Mouse (Mus musculus) testis, adult 2 months (tissue): ENCODE results near the gene Slc22a2. TPM values are rescaled to one million over a fixed set of nuclear protein-coding genes. Genes with fewer than 3 reads are reported as not detected.

Experiments used
- H3K27ac ChIP-seq: fragments of 200-500 bp; 2 replicates; pipeline ENCODE4 v1.5.1; 2012; ENCODE audit warnings: low read depth, low read length; ENCODE audit not compliant: control insufficient read depth, insufficient read depth
- H3K27me3 ChIP-seq: fragments of 200-500 bp; 2 replicates; pipeline ENCODE4 v1.6.1; 2012; ENCODE audit warnings: mild to moderate bottlenecking, low read length, moderate library complexity; ENCODE audit not compliant: control insufficient read depth, insufficient read depth
- H3K36me3 ChIP-seq: fragments of 200-500 bp; 2 replicates; pipeline ENCODE4 v1.6.1; 2012; ENCODE audit warnings: mild to moderate bottlenecking, low read length; ENCODE audit not compliant: control insufficient read depth, insufficient read depth
- H3K4me1 ChIP-seq: fragments of 200-500 bp; 2 replicates; pipeline ENCODE4 v1.6.1; 2012; ENCODE audit warnings: low read length; ENCODE audit not compliant: control insufficient read depth, insufficient read depth
- H3K4me3 ChIP-seq: fragments of 200-500 bp; 2 replicates; pipeline ENCODE4 v1.5.1; 2012; ENCODE audit warnings: low read depth, mild to moderate bottlenecking, low read length, moderate library complexity, mixed read lengths; ENCODE audit not compliant: control insufficient read depth
- CTCF ChIP-seq: fragments of 200-500 bp; IDR thresholded peaks from 2 replicates; pipeline ENCODE4 v1.5.1; 2012; ENCODE audit warnings: low read depth, mild to moderate bottlenecking, inconsistent platforms, low read length, moderate library complexity; ENCODE audit not compliant: control insufficient read depth, insufficient read depth, insufficient replicate concordance
- POLR2A ChIP-seq: fragments of 200-500 bp; IDR thresholded peaks from 2 replicates; pipeline ENCODE4 v1.6.1; 2012; ENCODE audit warnings: low read depth, mild to moderate bottlenecking, inconsistent platforms, low read length, moderate library complexity; ENCODE audit not compliant: control insufficient read depth
- polyA plus RNA-seq: library from polyadenylated mRNA; depleted of rRNA; stranded (reverse); fragments of >200 nt; gene quantifications from 2 replicates; pipeline ENCODE4 v1.2.3, GENCODE M21; 2012

The Slc22a2 gene
- polyA plus RNA-seq, 1 experiment = not detected

DNA sequence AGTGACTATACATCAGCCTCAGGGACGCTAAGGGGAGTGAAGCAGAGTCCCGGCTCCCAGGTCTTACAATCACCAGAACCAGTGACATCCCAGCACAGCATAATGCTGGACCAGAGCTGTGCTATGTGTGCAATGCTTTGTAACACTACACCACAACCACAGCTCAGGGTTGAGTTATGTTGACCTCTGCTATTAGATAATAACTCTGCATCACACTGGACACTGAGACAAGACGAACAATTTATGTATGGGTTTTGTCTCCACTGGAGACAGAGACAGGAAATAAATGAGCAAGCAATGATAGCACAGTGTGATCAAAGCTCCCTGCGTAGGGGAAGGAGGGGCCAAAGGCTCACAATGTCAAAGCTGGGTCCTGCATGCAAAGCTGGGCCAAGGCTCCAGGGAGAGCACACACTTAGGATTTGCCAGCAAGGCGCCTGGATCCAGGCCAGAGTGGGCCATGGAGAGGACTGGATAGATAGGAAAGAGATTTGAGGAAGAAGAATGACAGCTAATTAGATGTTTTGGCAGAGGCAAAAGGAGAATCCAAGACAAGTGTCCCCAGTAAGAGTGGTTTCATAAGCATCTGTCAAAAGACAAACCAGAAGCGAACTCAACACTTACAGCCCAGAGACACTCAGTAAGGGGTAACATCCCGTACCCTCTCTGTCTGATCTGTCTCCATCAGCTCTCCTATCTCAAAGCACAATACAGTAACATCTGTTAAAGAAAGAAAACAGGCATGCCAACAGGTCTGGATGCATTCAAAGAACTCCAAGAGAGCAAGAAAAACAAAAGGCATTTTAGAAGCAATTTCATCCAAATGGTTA lies 48.1 kb downstream of the Slc22a2 start:
- no peak for TF ChIP-seq CTCF
- no peak for TF ChIP-seq POLR2A
- no peak overlapping the region for H3K27ac ChIP-seq

DNA sequence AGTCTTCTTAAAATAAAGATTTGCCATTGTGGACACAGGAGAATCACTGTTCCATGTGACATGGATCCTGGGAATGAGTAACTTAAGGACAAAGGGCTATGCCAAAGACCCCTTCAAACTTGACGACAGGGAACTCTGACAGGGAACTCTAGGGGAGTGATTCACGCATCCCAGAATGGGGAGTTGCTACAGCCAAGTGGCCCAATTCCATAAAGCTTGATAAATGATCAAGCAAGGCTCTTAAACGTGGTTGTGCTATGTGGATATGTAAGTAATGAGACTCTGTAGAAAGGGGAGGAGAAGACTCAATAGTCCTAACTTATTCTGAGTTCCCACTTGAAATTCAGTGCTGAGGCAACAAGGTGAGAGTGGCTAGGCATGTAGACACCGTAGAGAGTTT lies 50.9 kb downstream of the Slc22a2 start:
- Histone ChIP-seq H3K4me3 (no peak overlapping the region), H3K27ac (no peak overlapping the region), H3K36me3 (no peaks in the 10 kb centered on the region), H3K4me1 (no peaks in the 10 kb centered on the region), H3K27me3 (no peaks in the 10 kb centered on the region)
- no peak for TF ChIP-seq CTCF
- TF ChIP-seq POLR2A = no peak

More for the DNA sequence above, 48.1 kb downstream of the Slc22a2 start:
- no peaks in the 10 kb centered on the region for H3K36me3 ChIP-seq
- no peak overlapping the region for H3K4me3 ChIP-seq
- H3K4me1 ChIP-seq = no peaks in the 10 kb centered on the region
- no peaks in the 10 kb centered on the region for H3K27me3 ChIP-seq

DNA sequence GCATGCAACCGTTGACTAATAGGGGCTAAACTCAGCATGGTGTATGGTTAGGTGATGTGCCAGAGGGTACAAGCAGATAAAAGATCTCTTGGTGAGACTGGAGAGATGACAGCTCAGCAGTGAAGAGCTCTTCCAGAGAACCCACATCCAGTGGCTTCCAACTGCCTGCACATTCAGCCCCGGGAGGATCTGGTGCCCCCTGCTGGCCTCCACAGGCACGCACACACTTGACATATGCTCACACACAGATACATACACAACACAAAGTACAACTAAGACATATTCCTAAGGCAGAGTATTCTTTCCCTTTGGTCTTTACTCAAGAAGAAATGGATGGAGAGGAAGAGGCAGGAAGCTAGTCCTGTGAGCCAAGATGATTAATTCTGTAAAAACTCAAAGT lies 55.7 kb downstream of the Slc22a2 start:
- peak; percentile 65; the same call in 1 of the 2 replicates for TF ChIP-seq CTCF
- no peak for TF ChIP-seq POLR2A
- no peaks in the 10 kb centered on the region for H3K27me3 ChIP-seq

DNA sequence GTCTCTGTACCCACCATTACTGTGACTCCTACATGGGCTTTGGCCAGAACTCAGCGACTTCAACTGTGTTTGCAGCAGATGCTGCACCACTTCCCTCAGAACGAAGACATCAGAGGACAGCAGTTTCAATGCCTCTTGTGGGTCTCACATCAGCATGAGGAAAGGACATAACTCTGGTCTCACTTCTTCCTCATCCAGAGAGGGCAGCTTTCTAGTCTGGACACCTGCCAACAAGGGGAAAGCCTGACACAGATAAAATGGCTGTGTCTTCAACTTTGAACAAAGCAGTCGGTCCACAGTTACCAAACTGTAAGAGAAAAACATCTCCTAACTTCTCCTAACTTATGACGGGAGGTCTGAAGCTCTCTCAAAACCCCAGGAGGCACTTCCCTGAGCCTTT lies 57.2 kb downstream of the Slc22a2 start:
- Histone ChIP-seq H3K27ac (no peak overlapping the region), H3K4me1 (no peaks in the 10 kb centered on the region), H3K36me3 (no peaks in the 10 kb centered on the region), H3K4me3 (no peak overlapping the region), H3K27me3 (no peaks in the 10 kb centered on the region)
- TF ChIP-seq POLR2A (no peak), CTCF (no peak)

More for the DNA sequence above, 55.7 kb downstream of the Slc22a2 start:
- Histone ChIP-seq H3K4me3 (no peak overlapping the region), H3K27ac (no peak overlapping the region), H3K4me1 (no peaks in the 10 kb centered on the region), H3K36me3 (no peaks in the 10 kb centered on the region)

DNA sequence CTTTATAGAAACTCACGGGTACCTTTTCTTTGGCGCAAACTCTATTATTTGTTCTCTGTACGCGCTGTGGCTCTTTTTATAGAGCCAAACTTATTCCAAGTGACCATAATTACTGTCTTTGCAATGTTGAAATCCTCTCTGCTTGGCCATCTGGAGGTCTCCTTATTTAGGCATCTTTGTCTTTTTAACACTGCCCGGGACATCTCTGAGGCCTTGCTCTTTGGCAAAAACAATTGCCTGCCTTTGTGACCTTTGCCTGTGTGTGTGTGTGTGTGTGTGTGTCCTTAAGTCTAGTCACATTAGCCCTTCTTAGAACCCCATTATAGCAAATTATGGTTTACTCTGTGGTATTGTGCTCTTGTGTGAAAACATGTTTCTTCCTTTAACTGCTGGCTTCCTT lies 61.5 kb downstream of the Slc22a2 start:
- no peaks in the 10 kb centered on the region for H3K4me1 ChIP-seq

DNA sequence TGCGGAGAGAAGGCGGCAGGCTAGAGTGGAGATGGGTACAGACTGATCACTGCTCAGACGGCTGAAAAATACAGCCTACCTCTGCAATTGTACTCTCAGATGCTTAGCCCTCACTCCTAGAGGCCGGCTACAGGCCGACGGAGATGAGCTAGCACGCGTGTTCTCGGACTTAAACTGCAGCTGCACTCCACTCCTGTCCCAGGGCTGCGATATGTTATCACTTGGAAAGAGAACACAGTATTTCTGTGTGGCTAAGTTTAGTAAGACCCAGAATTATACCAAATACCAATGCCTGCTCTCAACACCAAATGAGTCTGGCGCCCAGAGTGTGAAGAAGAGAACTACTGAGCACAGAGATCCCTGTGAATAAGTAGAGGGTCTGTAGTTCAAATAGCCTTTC lies 68.7 kb downstream of the Slc22a2 start:
- no peak for TF ChIP-seq POLR2A
- no peak for TF ChIP-seq CTCF
- Histone ChIP-seq H3K27ac (no peak overlapping the region), H3K4me1 (no peaks in the 10 kb centered on the region), H3K27me3 (no peaks in the 10 kb centered on the region), H3K36me3 (no peaks in the 10 kb centered on the region), H3K4me3 (no peak overlapping the region)

More for the DNA sequence above, 61.5 kb downstream of the Slc22a2 start:
- TF ChIP-seq POLR2A (no peak), CTCF (no peak)
- no peak overlapping the region for H3K27ac ChIP-seq
- no peak overlapping the region for H3K4me3 ChIP-seq
- H3K27me3 ChIP-seq = no peaks in the 10 kb centered on the region
- H3K36me3 ChIP-seq = no peaks in the 10 kb centered on the region

DNA sequence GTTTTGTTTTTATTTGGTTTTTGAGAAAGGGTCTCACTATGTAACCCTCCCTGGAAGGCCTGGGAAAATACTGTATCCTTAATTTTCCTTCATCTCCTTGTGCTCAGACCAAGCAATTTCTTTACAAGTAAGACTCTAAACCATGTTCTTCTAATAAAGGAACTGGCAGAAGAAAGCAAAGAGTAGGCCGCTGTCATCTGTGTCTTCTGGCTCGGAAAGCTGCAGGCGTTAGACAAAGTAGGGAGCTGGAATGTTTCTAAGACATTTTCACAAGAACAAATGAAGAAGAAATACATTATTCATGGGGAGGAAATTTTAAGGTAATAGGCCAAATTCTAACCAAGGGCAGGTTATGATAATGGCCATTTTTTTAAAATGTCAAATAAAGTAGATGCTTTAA lies 70.1 kb downstream of the Slc22a2 start:
- Histone ChIP-seq H3K4me1 (no peaks in the 10 kb centered on the region), H3K36me3 (no peaks in the 10 kb centered on the region), H3K27ac (no peak overlapping the region), H3K27me3 (no peaks in the 10 kb centered on the region), H3K4me3 (no peak overlapping the region)
- TF ChIP-seq CTCF = no peak
- no peak for TF ChIP-seq POLR2A

DNA sequence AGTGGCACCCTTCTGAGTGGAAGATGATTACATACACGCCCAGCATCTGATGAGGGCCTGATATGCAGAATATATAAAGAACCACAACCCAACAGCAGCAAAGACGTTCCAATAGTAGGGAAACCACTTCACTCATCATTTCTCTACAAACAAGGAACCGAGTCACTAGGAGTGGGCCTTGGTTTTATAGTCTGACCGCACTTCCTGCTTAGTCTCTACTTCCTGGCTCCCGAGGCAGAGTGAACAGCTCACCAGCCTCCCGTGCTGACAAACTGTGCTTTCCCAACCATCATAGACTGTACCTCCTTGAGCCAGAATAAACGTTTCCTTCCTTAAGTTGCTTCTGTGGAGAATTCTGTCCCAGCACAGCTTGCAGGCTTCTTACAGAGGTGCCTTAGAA lies 71.9 kb downstream of the Slc22a2 start:
- TF ChIP-seq CTCF = no peak
- no peak for TF ChIP-seq POLR2A
- Histone ChIP-seq H3K4me3 (no peak overlapping the region), H3K36me3 (no peaks in the 10 kb centered on the region), H3K27ac (no peak overlapping the region), H3K4me1 (no peaks in the 10 kb centered on the region), H3K27me3 (no peaks in the 10 kb centered on the region)
